Mouse (Mus musculus) midbrain, postnatal 0 days (tissue): ENCODE data around the gene Klhl15. TPM values are rescaled to one million over a fixed set of nuclear protein-coding genes. Genes with fewer than 3 reads are reported as not detected.
A peak's percentile ranks its signal among the peaks of the same experiment; 100 is the strongest.

Source experiments
- ATAC-seq: fragments of 200-750 bp; cut with Nextera tagmentation; 2 replicates; pipeline ENCODE4 v1.8.0; 2017; ENCODE audit warnings: moderate number of reproducible peaks, mild to moderate bottlenecking, moderate TSS enrichment, moderate library complexity; ENCODE audit not compliant: low FRiP score
- DNase-seq: peaks from one replicate; pipeline ENCODE4 v3.0.0-alpha.2; 2015; ENCODE audit warnings: low spot score
- H3K27ac ChIP-seq: fragments of 300-500 bp; sonication (generic); 2 replicates; pipeline ENCODE4 v1.5.1; 2014; ENCODE audit warnings: low read depth, mild to moderate bottlenecking, low read length, mixed read lengths
- H3K27me3 ChIP-seq: fragments of 300-500 bp; sonication (generic); 2 replicates; pipeline ENCODE4 v1.6.1; 2014; ENCODE audit warnings: low read length, control low read depth, mixed read lengths; ENCODE audit not compliant: insufficient read depth
- H3K36me3 ChIP-seq: fragments of 300-500 bp; sonication (generic); 2 replicates; pipeline ENCODE4 v1.6.1; 2014; ENCODE audit warnings: low read length, control low read depth, mixed read lengths; ENCODE audit not compliant: insufficient read depth
- H3K4me1 ChIP-seq: fragments of 300-500 bp; sonication (generic); 2 replicates; pipeline ENCODE4 v1.6.1; 2014; ENCODE audit warnings: mild to moderate bottlenecking, control low read depth, antibody characterized with exemption, low read length, mixed read lengths; ENCODE audit not compliant: insufficient read depth
- H3K4me2 ChIP-seq: fragments of 300-500 bp; sonication (generic); 2 replicates; pipeline ENCODE4 v1.6.1; 2014; ENCODE audit warnings: low read depth, mild to moderate bottlenecking, low read length, mixed read lengths; ENCODE audit not compliant: poor library complexity, severe bottlenecking
- H3K4me3 ChIP-seq: fragments of 300-500 bp; sonication (generic); 2 replicates; pipeline ENCODE4 v1.5.1; 2014; ENCODE audit warnings: low read depth, mild to moderate bottlenecking, low read length, moderate library complexity
- H3K9ac ChIP-seq: fragments of 300-500 bp; sonication (generic); replicated peaks from 2 replicates; pipeline ENCODE4 v1.6.1; 2014; ENCODE audit warnings: mild to moderate bottlenecking, low read length, moderate library complexity, mixed read lengths; ENCODE audit not compliant: poor library complexity, severe bottlenecking
- H3K9me3 ChIP-seq: fragments of 300-500 bp; sonication (generic); 2 replicates; pipeline ENCODE4 v1.6.1; 2016; ENCODE audit warnings: low read length, control low read depth
- CTCF ChIP-seq: IDR thresholded peaks from 2 replicates; pipeline ENCODE4 v1.5.1; 2016; ENCODE audit warnings: antibody characterized with exemption, mild to moderate bottlenecking
- WGBS: fragments of 180-500 bp; shearing (Covaris S2); extraction: QIAGEN DNeasy Blood & Tissue Kit; methylation state at CpG from one replicate; pipeline ENCODE4 v1.1.7; 2014; 5-methylcytosine and 5-hydroxymethylcytosine counted together
- polyA plus RNA-seq: library from polyadenylated mRNA; unstranded; fragments of >200 nt; fragmentation: Nextera tagmentation; extraction: Ambion mirVana; gene quantifications from 2 replicates; pipeline ENCODE4 v1.2.1, GENCODE M21; 2015
- total RNA-seq: library from RNA; depleted of rRNA; stranded (reverse); fragments of >200 nt; gene quantifications from 2 replicates; pipeline ENCODE4 v1.2.3, GENCODE M21; 2014

The Klhl15 gene
- total and polyA plus RNA-seq, 2 experiments from 2014 or later, result 7.5 to 17.9 TPM

DNA sequence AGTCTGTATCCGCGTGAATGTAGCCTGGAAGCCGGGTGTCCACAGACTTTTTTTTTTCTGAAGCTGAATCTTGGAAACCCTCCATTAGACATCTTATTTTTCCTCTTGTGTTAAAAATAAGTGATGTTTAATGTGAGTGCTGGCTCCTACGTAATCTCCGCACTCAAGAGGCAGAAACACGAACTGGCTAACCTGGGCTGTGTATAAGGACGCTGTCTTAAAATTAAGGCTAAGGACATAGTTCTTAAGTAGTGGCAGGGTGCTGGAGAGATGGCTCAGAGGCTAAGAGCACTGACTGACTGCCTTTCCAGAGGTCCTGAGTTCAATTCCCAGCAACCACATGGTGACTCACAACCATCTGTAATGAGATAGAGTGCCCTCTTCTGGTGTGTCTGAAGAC lies 21.0 kb upstream of the Klhl15 start:
- Histone ChIP-seq H3K9me3 (no peaks in the 10 kb centered on the region), H3K4me1 (no peaks in the 10 kb centered on the region), H3K9ac (0 out of 2 replicates have a peak overlapping the region, but pooled peaks have one; percentile 79), H3K27me3 (no peaks in the 10 kb centered on the region), H3K27ac (peak overlapping the region; percentile 82; the same call in 1 of the 2 replicates), H3K4me3 (peak overlapping the region; percentile 63), H3K4me2 (peak overlapping the region; percentile 43), H3K36me3 (peaks cover 3% of the 10 kb centered on the region; the same call in 1 of the 2 replicates)
- ATAC-seq (peak; percentile 8), DNase-seq (no peak)
- TF ChIP-seq CTCF, result peak; percentile 45
- 13% methylated on average over 7 of the region's 7 CpGs for WGBS

DNA sequence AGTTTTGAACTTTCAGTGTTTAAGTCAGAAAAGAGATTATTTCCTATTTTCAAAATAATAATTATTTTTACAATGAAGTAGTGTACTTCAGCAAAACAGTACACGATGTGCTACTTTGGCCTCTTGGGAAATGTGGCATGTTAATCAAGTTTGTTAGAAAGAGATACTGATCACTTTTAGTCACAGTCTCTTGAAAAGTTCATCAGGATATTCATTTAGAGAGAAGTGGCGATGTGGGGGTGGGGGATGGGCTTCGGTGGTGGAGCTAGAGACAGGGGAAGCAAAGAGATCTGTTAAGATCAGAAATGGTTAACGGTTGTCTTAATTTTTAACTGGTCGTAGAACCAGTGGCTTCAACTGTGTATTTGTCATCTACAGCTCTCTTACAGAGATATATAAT lies 967 bp upstream of the Klhl15 start:
- WGBS, result 40% methylated on average over 5 of the region's 5 CpGs
- H3K9ac ChIP-seq, result no peak overlapping the region
- no peak for TF ChIP-seq CTCF
- no peaks in the 10 kb centered on the region for H3K9me3 ChIP-seq
- H3K4me1 ChIP-seq, result no peaks in the 10 kb centered on the region
- no peak overlapping the region for H3K27ac ChIP-seq
- DNase-seq (no peak), ATAC-seq (no peak)
- H3K27me3 ChIP-seq, result peaks cover 17% of the 10 kb centered on the region; the same call in 1 of the 2 replicates
- peak overlapping the region; percentile 57; the same call in 1 of the 2 replicates for H3K4me3 ChIP-seq
- H3K4me2 ChIP-seq, result no peak overlapping the region; the same call in 1 of the 2 replicates
- no peaks in the 10 kb centered on the region for H3K36me3 ChIP-seq

DNA sequence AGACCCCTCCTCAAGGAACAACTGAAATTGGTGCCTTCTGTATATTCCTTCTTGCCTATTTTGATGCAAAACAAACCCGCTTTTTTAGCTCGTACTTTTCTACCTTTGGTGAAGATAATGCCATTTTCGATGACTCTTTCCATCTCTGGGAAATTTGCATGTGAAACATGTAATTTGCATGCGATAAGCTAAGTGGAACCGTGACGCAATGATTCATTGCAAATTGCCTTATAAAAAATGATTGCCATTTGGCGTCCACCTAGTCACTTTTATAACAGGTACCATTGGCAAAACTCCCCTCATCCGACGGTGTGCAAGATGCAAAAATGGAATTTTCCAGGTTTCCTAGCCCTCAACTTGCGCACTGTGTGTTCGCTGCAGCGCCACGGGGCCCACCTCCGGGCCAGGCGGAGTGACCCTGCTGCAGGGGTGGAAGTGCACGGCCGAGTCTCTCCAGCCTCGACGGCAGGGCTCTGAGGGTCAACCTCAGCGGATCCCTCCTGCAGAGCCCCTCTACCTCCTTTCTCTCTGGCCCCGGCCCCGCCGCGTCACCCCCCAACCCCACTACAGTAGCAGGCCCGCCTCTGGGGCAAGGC lies 365 bp upstream of the Klhl15 start:
- Histone ChIP-seq H3K9ac (peak overlapping the region; percentile 72), H3K4me2 (peak overlapping the region; percentile 48), H3K4me1 (no peaks in the 10 kb centered on the region), H3K27me3 (peaks cover 23% of the 10 kb centered on the region; the same call in 1 of the 2 replicates), H3K36me3 (no peaks in the 10 kb centered on the region), H3K4me3 (peak overlapping the region; percentile 57), H3K27ac (peak overlapping the region; percentile 86), H3K9me3 (no peaks in the 10 kb centered on the region)
- ATAC-seq, result peak; percentile 73; the same call in 1 of the 2 replicates
- no peak for TF ChIP-seq CTCF
- WGBS, result 10% methylated on average over 22 of the region's 25 CpGs
- peak; percentile 9 for DNase-seq

DNA sequence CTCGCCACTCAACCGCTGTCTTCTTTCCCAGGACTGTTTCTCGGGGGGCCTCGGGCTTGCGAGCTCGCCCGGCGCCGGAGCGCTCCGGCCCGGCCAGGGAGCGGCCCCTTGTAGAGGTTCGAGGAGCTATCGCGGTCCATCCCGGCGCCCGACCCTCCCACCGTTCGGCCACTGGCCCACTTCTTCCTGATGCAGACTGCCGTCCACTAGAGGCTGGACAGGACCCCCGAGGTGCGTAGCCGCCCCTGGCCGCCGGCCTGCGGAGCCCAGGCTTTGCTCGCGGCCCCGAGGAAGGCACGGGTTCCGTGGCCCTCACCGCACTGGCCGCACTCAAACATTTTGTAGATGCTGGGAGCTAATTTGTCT lies 774 bp downstream of the Klhl15 start:
- WGBS, result 11% methylated on average over 35 of the region's 35 CpGs
- Histone ChIP-seq H3K36me3 (no peaks in the 10 kb centered on the region), H3K4me2 (peak overlapping the region; percentile 48), H3K4me3 (peak overlapping the region; percentile 57), H3K9me3 (no peaks in the 10 kb centered on the region), H3K27me3 (peaks cover 25% of the 10 kb centered on the region; the same call in 1 of the 2 replicates), H3K4me1 (no peaks in the 10 kb centered on the region), H3K27ac (peak overlapping the region; percentile 86), H3K9ac (peak overlapping the region; percentile 72)
- ATAC-seq (no peak; the same call in 1 of the 2 replicates), DNase-seq (no peak)
- no peak for TF ChIP-seq CTCF

DNA sequence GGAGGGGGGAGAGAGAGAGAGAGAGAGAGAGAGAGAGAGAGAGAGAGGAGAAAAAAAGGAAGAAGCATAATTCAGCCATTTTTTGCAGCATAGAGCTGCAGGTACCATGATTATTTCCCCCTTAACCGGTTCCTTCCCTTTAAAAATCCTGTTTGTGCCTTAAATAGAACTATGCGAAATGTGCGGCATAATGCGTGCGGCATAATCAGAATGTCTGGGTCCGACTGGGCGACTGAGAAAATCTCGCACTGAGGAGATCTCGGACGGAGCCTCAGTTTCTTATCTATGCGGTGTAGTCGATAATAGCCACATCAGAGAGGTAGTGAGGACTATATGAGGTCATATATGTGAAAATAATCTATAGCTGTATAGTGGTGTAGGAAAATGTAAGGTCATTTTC lies 1.2 kb downstream of the Klhl15 start:
- Histone ChIP-seq H3K4me1 (no peaks in the 10 kb centered on the region), H3K27me3 (peaks cover 23% of the 10 kb centered on the region; the same call in 1 of the 2 replicates), H3K9ac (peak overlapping the region; percentile 72), H3K4me3 (peak overlapping the region; percentile 57), H3K27ac (peak overlapping the region; percentile 86; the same call in 1 of the 2 replicates), H3K9me3 (no peaks in the 10 kb centered on the region), H3K36me3 (no peaks in the 10 kb centered on the region), H3K4me2 (peak overlapping the region; percentile 48)
- DNase-seq (peak; percentile 9), ATAC-seq (no peak)
- no peak for TF ChIP-seq CTCF
- WGBS, result 26% methylated on average over 12 of the region's 12 CpGs

DNA sequence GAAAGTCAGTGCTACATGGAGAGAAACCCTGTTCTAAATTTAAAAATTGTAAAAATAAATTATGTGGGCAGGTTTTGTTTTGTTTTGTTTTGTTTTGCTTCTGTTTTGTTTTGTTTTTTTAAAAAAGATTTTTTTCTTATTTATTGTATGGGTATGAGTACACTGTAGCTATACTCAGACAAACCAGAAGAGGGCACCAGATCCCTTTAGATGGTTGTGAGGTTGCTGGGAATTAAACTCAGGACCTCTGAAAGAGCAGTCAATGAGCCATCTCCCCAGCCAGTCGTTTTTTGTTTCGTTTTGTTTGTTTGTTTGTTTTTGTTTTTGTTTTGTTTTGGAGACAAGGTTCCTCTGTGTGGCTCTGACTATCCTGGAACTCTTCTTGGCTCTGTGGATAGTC lies 54.5 kb downstream of the Klhl15 start:
- TF ChIP-seq CTCF, result peak; percentile 63
- WGBS, result 12% methylated on average over 2 of the region's 2 CpGs
- no peak for ATAC-seq
- Histone ChIP-seq H3K9me3 (no peaks in the 10 kb centered on the region), H3K4me2 (no peak overlapping the region), H3K27ac (no peak overlapping the region), H3K4me3 (no peak overlapping the region), H3K36me3 (no peaks in the 10 kb centered on the region), H3K27me3 (peaks cover 14% of the 10 kb centered on the region; the same call in 1 of the 2 replicates), H3K4me1 (no peaks in the 10 kb centered on the region), H3K9ac (no peak overlapping the region)
- DNase-seq, result peak; percentile 15
